Mouse (Mus musculus) adrenal gland, postnatal 0 days (tissue): ENCODE data around the gene Inpp5e. TPM values are rescaled to one million over a fixed set of nuclear protein-coding genes. Genes with fewer than 3 reads are reported as not detected.

Source experiments
- polyA plus RNA-seq: library from polyadenylated mRNA; unstranded; fragments of >200 nt; fragmentation: Nextera tagmentation; extraction: Ambion mirVana; gene quantifications from 2 replicates; pipeline ENCODE4 v1.2.1, GENCODE M21; 2015

The Inpp5e gene
- 11.2 and 17.7 TPM in 2 replicates for polyA plus RNA-seq

GRCm38 (mm10) chr2:26408515-26409356 lies at the start of gene Inpp5e:
TSS of gene Inpp5e (minus strand) at chr2:26409203.

GRCm38 (mm10) chr2:26444946-26445665 lies 36.1 kb upstream of the Inpp5e start, which contains the start of gene Sec16a:
TSS of gene Sec16a (minus strand) at chr2:26445216.

GRCm38 (mm10) chr2:26389154-26389690 lies 19.8 kb downstream of the Inpp5e start, which contains the start of the genes Entr1 and Pmpca:
TSS of gene Entr1 (minus strand) at chr2:26389316.
TSS of gene Pmpca (plus strand) at chr2:26389339.

GRCm38 (mm10) chr2:26380131-26380771 lies 28.8 kb downstream of the Inpp5e start, which contains the start of gene Snapc4:
TSS of gene Snapc4 (minus strand) at chr2:26380653.

GRCm38 (mm10) chr2:26360772-26361171 lies 48.2 kb downstream of the Inpp5e start, which contains the start of gene Card9:
TSS of gene Card9 (minus strand) at chr2:26360918.

GRCm38 (mm10) chr2:26351358-26352290 lies 57.4 kb downstream of the Inpp5e start, which contains the start of gene Dnlz:
TSS of gene Dnlz (minus strand) at chr2:26352110.

Other genes starting within 250 kb of the Inpp5e start
- 0.66 and 2.2 TPM in 2 replicates for gene Lhx3, start 200.9 kb downstream of the Inpp5e start, polyA plus RNA-seq
- gene Qsox2, start 171.7 kb downstream of the Inpp5e start, polyA plus RNA-seq = 10.6 and 17.5 TPM in 2 replicates
- gene Ccdc187, start 114.6 kb downstream of the Inpp5e start, polyA plus RNA-seq = 0.11 TPM in 2 replicates
- gene Gpsm1, start 93.7 kb downstream of the Inpp5e start, polyA plus RNA-seq = 18.9 and 25.4 TPM in 2 replicates
- 22.9 and 24.7 TPM in 2 replicates for gene Dnlz, start 57.1 kb downstream of the Inpp5e start, polyA plus RNA-seq
- 0.83 and 0.84 TPM in 2 replicates for gene Card9, start 48.3 kb downstream of the Inpp5e start, polyA plus RNA-seq
- 9.4 and 15.4 TPM in 2 replicates for gene Snapc4, start 28.6 kb downstream of the Inpp5e start, polyA plus RNA-seq
- gene Entr1, start 19.9 kb downstream of the Inpp5e start, polyA plus RNA-seq = 48.6 and 71.9 TPM in 2 replicates
- 55.5 and 106 TPM in 2 replicates for gene Pmpca, start 19.9 kb downstream of the Inpp5e start, polyA plus RNA-seq
- gene Sec16a, start 36.0 kb upstream of the Inpp5e start, polyA plus RNA-seq = 9.3 and 10.4 TPM in 2 replicates
- 4.7 and 5.6 TPM in 2 replicates for gene Notch1, start 107.5 kb upstream of the Inpp5e start, polyA plus RNA-seq
- gene Egfl7, start 170.8 kb upstream of the Inpp5e start, polyA plus RNA-seq = 141 and 155 TPM in 2 replicates
- 0.19 TPM in 1 of 2 replicates, not detected in the other for gene Gm20532, start 177.4 kb upstream of the Inpp5e start, polyA plus RNA-seq
- gene Agpat2, start 195.2 kb upstream of the Inpp5e start, polyA plus RNA-seq = 63.4 and 95.9 TPM in 2 replicates
- 15.9 and 24.8 TPM in 2 replicates for gene Fam69b, start 219.3 kb upstream of the Inpp5e start, polyA plus RNA-seq